In the genomic region with DNA sequence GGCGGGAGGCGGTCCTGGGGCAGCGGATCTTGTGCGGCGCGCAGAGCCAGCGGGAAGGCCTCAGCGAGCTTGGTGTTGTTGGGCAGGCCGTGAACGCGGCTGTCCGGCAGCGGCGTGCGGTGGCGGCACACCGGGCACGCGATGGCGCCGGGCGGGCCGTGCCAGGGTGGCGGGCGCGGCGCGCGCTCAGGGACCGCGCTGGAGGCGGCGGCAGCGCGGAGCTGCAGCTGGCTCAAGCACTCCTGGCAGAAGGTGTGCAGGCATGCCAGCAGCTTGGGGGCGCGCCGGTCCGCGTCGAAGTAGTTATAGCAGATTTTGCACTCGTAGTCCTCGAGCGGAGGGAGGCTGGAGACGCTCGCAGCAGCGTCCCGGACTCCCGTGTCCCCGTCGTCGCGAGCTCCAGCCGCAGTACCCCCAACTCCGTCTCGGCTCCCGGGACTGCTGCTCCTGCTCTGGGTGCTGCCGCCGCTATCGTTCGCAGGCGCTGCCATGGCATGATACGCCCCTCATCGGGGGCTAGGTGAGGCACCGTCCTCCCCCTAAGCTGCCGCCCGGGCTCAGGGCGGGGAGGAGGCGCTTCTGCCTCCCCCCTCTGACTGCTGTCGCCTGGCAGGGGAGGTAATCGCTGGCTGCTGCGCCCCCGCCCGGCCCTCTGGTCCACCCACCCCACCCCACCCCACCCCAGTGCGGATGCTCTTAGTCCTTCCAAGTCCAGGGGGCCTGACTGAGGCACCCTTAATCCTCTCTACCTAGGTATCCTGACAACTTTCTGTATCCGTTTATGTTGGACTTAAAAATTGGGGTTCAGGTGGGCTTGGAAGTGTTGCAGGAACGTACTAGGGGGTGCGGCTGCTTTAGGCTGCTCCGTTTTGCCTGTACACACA, we compare ENCODE assay signal across 8 mouse cellular contexts. TPM values are rescaled to one million over a fixed set of nuclear protein-coding genes. Genes with fewer than 3 reads are reported as not detected.
A peak's percentile ranks its signal among the peaks of the same experiment; 100 is the strongest.
DNase-seq lines count a peak whose midpoint lies in the region; ATAC-seq and TF ChIP-seq lines count a peak whose summit lies in the region.

No protein-coding gene starts in this region.

- H3K27ac ChIP-seq in heart, embryonic 10.5 days, result peak overlapping the region; percentile 38; the same call in 1 of the 2 replicates
- no peak overlapping the region for H3K27ac ChIP-seq in forebrain, embryonic 11.5 days (ENCODE audit: low read depth, low read length)
- H3K27ac ChIP-seq in midbrain, postnatal 0 days (ENCODE audit: low read depth, low read length), result no peak overlapping the region

- CTCF ChIA-PET in Patski (lab: Charles Lee), result interaction anchor here (1.2 to 2.9 kb wide), 3 partner anchors 202 to 237 kb away, joined by 3 to 15 read pairs (median 12); no protein-coding TSS in a partner anchor

- peak; percentile 51 for ATAC-seq in Patski
- ATAC-seq in forebrain, embryonic 11.5 days (replicated peaks; ENCODE audit: low FRiP score), result peak; percentile 55
- ATAC-seq in midbrain, postnatal 0 days (ENCODE audit: low FRiP score), result peak; percentile 81
- no peak for ATAC-seq in activated CD4-positive, CD25-positive, alpha-beta regulatory T cell, adult 4 months

- H3K27me3 ChIP-seq in heart, embryonic 10.5 days (ENCODE audit: insufficient read depth, poor library complexity, severe bottlenecking), result peaks cover 96% of the 10 kb centered on the region
- H3K27me3 ChIP-seq in Patski, result peaks cover 27% of the 10 kb centered on the region
- peaks cover 83% of the 10 kb centered on the region for H3K27me3 ChIP-seq in forebrain, embryonic 11.5 days (ENCODE audit: control insufficient read depth, insufficient read depth, low read length)
- H3K27me3 ChIP-seq in midbrain, postnatal 0 days (ENCODE audit: insufficient read depth, low read length), result peaks cover 53% of the 10 kb centered on the region

- in situ Hi-C loops in Patski (cut with MboI; ENCODE audit: low pct_unique_long_range_greater_than_20kb), result loop anchor here (10.0 kb wide), 1 partner anchor 197 kb away; no protein-coding TSS in a partner anchor

- POLR2A ChIA-PET in Patski (lab: Charles Lee), result no interaction called here

- H3K4me1 ChIP-seq in heart, embryonic 10.5 days, result peaks cover 26% of the 10 kb centered on the region
- peaks cover 8% of the 10 kb centered on the region; the same call in 1 of the 2 replicates for H3K4me1 ChIP-seq in forebrain, embryonic 11.5 days (replicated peaks; ENCODE audit: control insufficient read depth, insufficient read depth, low read length)
- H3K4me1 ChIP-seq in midbrain, postnatal 0 days (ENCODE audit: insufficient read depth, low read length), result no peaks in the 10 kb centered on the region; the same call in 1 of the 2 replicates

- peak overlapping the region; percentile 73 for H3K4me2 ChIP-seq in forebrain, embryonic 11.5 days (ENCODE audit: low read depth, low read length, severe bottlenecking)
- H3K4me2 ChIP-seq in midbrain, postnatal 0 days (ENCODE audit: low read depth, low read length, poor library complexity, severe bottlenecking), result peak overlapping the region; percentile 91

- H3K36me3 ChIP-seq in heart, embryonic 10.5 days, result no peaks in the 10 kb centered on the region
- H3K36me3 ChIP-seq in forebrain, embryonic 11.5 days (ENCODE audit: control insufficient read depth, insufficient read depth, low read length), result no peaks in the 10 kb centered on the region
- H3K36me3 ChIP-seq in midbrain, postnatal 0 days (ENCODE audit: insufficient read depth, low read length), result no peaks in the 10 kb centered on the region

- peak overlapping the region; percentile 72 for H3K4me3 ChIP-seq in heart, embryonic 10.5 days
- H3K4me3 ChIP-seq in forebrain, embryonic 11.5 days (ENCODE audit: low read depth, low read length), result peak overlapping the region; percentile 43
- peak overlapping the region; percentile 69 for H3K4me3 ChIP-seq in midbrain, postnatal 0 days (ENCODE audit: low read depth, low read length)

- 0 out of 2 replicates have a peak overlapping the region, but pooled peaks have one; percentile 14 for H3K9ac ChIP-seq in forebrain, embryonic 11.5 days (ENCODE audit: low read length)
- peak overlapping the region; percentile 69 for H3K9ac ChIP-seq in midbrain, postnatal 0 days (replicated peaks; ENCODE audit: low read length, poor library complexity, severe bottlenecking)

- WGBS in heart, embryonic 10.5 days, result under 1% methylated on average over 76 of the region's 79 CpGs
- WGBS in forebrain, embryonic 11.5 days, result under 1% methylated on average over 65 of the region's 79 CpGs
- WGBS in midbrain, postnatal 0 days, result under 1% methylated on average over 52 of the region's 79 CpGs

- peak; percentile 58 for TF ChIP-seq CTCF in Patski (IDR thresholded peaks at IDR 0.05)
- peak; percentile 57 for TF ChIP-seq CTCF in midbrain, postnatal 0 days (IDR thresholded peaks at IDR 0.05)

- DNase-seq in heart, embryonic 10.5 days (ENCODE audit: low spot score), result no peak
- DNase-seq in heart, adult 18-20 months, result no peak
- DNase-seq in Patski (ENCODE audit: low read depth, low spot score), result no peak
- peak; percentile 77 for DNase-seq in forebrain, embryonic 11.5 days (ENCODE audit: low spot score)
- DNase-seq in kidney, postnatal 10 days, result peak; percentile 45
- peak; percentile 64 for DNase-seq in midbrain, postnatal 0 days (ENCODE audit: low spot score)
- DNase-seq in frontal cortex, postnatal 36 days (ENCODE audit: low spot score in 2 of 2), result no peak

- H3K9me3 ChIP-seq in heart, embryonic 10.5 days, result no peaks in the 10 kb centered on the region
- no peaks in the 10 kb centered on the region for H3K9me3 ChIP-seq in forebrain, embryonic 11.5 days (ENCODE audit: control insufficient read depth, low read length)
- H3K9me3 ChIP-seq in midbrain, postnatal 0 days (ENCODE audit: low read length), result no peaks in the 10 kb centered on the region

RNA-seq across cellular contexts. Expression of a gene that starts 20.5 kb away (rescaled TPM):
- 0.28 and 1.9 TPM in 2 replicates for polyA plus RNA-seq in heart, embryonic 10.5 days (2016; fragmentation: Nextera tagmentation; extraction: Ambion mirVana)
- not detected for total RNA-seq in heart, adult 18-20 months (2021)
- 0.19 TPM for polyA plus RNA-seq in Patski (2021)
- polyA plus RNA-seq in forebrain, embryonic 11.5 days (2014; fragmentation: Nextera tagmentation; extraction: Ambion mirVana), result 4.4 and 4.7 TPM in 2 replicates
- total RNA-seq in midbrain, postnatal 0 days (2014; rRNA removed), result 5.3 and 5.8 TPM in 2 replicates
- polyA plus RNA-seq in midbrain, postnatal 0 days (2015; fragmentation: Nextera tagmentation; extraction: Ambion mirVana), result 4.4 and 4.5 TPM in 2 replicates
- under 1 TPM in 1 of 2 experiments, not detected in 1; 0.17 TPM for polyA plus RNA-seq in activated CD4-positive, CD25-positive, alpha-beta regulatory T cell, adult 4 months (2017; shearing (Covaris generic))

Comparison
In these comparisons a context has a peak if more than half of its experiments do, and no peak if none do; other contexts are left out.
1. DNase-seq: peak in forebrain, embryonic 11.5 days (single experiment), kidney, postnatal 10 days (single experiment) and midbrain, postnatal 0 days (single experiment); none in heart, embryonic 10.5 days (single experiment), heart, adult 18-20 months (0 of 2), Patski (single experiment) and frontal cortex, postnatal 36 days (0 of 2).
2. Peak in every context shown above with its lines, with median percentiles within 50 percentile points of each other: H3K4me3 ChIP-seq.